Mouse (Mus musculus) kidney, postnatal 25 days (tissue): ENCODE data around the gene Mettl17.
A peak's percentile ranks its signal among the peaks of the same experiment; 100 is the strongest.

Experiments used
- DNase-seq, 2 experiments: peaks; one replicate each; pipeline ENCODE4 v3.0.0; 2021; ENCODE audit warnings: mixed read lengths in 2 of 2

Gene Mettl17

GRCm38 (mm10) chr14:51932092-51933020 is 47.7 kb downstream of the Mettl17 start:
- DNase-seq, result no peak

- no peak for DNase-seq
Measured at GRCm38 (mm10) chr14:51939005-51939404, 54.4 kb downstream of the Mettl17 start.

- DNase-seq, result peak; percentile 65 to 78
Measured at GRCm38 (mm10) chr14:51940944-51941560, 56.4 kb downstream of the Mettl17 start.

- DNase-seq, result no peak
Measured at GRCm38 (mm10) chr14:51941577-51941976, 56.9 kb downstream of the Mettl17 start.

GRCm38 (mm10) chr14:51942236-51942635 is 57.6 kb downstream of the Mettl17 start:
- no peak for DNase-seq
